Mouse (Mus musculus) ES-Bruce4 (cell line): ENCODE data around the gene Mcemp1. TPM values are rescaled to one million over a fixed set of nuclear protein-coding genes. Genes with fewer than 3 reads are reported as not detected.

ENCODE experiments used
- H3K27ac ChIP-seq: 2 replicates; pipeline ENCODE4 v1.5.1; 2012; ENCODE audit warnings: low read length, inconsistent platforms; ENCODE audit not compliant: insufficient read depth
- H3K27me3 ChIP-seq: 2 replicates; pipeline ENCODE4 v1.6.1; 2012; ENCODE audit warnings: mild to moderate bottlenecking, low read length, inconsistent platforms; ENCODE audit not compliant: control insufficient read depth, poor library complexity, insufficient read depth, severe bottlenecking
- H3K36me3 ChIP-seq: 2 replicates; pipeline ENCODE4 v1.6.1; 2012; ENCODE audit warnings: inconsistent platforms, mild to moderate bottlenecking, low read length, moderate library complexity; ENCODE audit not compliant: control insufficient read depth, poor library complexity, insufficient read depth, severe bottlenecking
- H3K4me1 ChIP-seq: one replicate; pipeline ENCODE4 v1.8.1; 2011; ENCODE audit warnings: low read length; ENCODE audit not compliant: control insufficient read depth, insufficient read depth
- H3K4me3 ChIP-seq: 2 replicates; pipeline ENCODE4 v1.5.1; 2011; ENCODE audit warnings: low read depth, mild to moderate bottlenecking, low read length
- H3K9ac ChIP-seq: 2 replicates; pipeline ENCODE4 v1.6.1; 2012; ENCODE audit warnings: low read depth, mild to moderate bottlenecking, inconsistent platforms; ENCODE audit not compliant: poor library complexity, severe bottlenecking
- H3K9me3 ChIP-seq: replicated peaks from 2 replicates; pipeline ENCODE4 v1.6.1; 2012; ENCODE audit warnings: mild to moderate bottlenecking, low read length, inconsistent platforms; ENCODE audit not compliant: control insufficient read depth, poor library complexity, insufficient read depth, severe bottlenecking
- CTCF ChIP-seq: IDR thresholded peaks from one replicate; pipeline ENCODE4 v1.8.1; 2011; ENCODE audit warnings: low read depth, low read length
- EP300 ChIP-seq: IDR thresholded peaks from 2 replicates; pipeline ENCODE4 v1.6.1; 2011; ENCODE audit warnings: low read depth, low read length; ENCODE audit not compliant: insufficient read depth
- POLR2A ChIP-seq: IDR thresholded peaks from one replicate; pipeline ENCODE4 v1.8.1; 2011; ENCODE audit warnings: low read length; ENCODE audit not compliant: insufficient read depth
- polyA plus RNA-seq: library from polyadenylated mRNA; stranded (reverse); fragments of >200 nt; gene quantifications from 2 replicates; pipeline ENCODE4 v1.2.4, GENCODE M21; 2011; ENCODE audit warnings: low read depth; ENCODE audit not compliant: missing spikeins, insufficient read depth, insufficient read length

The Mcemp1 gene
- not detected in 2 replicates for polyA plus RNA-seq

GRCm38 (mm10) chr8:3665507-3665906, at the start of gene Mcemp1:
Mcemp1 (plus strand) TSS chr8:3665754.
- TF ChIP-seq CTCF (no peak), POLR2A (no peak), EP300 (no peak)
- no peak within 1 kb of the TSS for H3K9ac ChIP-seq
- no peak within 1 kb of the TSS for H3K27ac ChIP-seq
- H3K9me3 ChIP-seq: no peaks in the 10 kb centered on the region
- no peaks in the 10 kb centered on the region for H3K27me3 ChIP-seq
- H3K4me1 ChIP-seq: no peaks in the 10 kb centered on the region
- no peak within 1 kb of the TSS for H3K4me3 ChIP-seq
- H3K36me3 ChIP-seq: no peaks in the 10 kb centered on the region

- no peak for TF ChIP-seq EP300
- no peak for TF ChIP-seq POLR2A
- TF ChIP-seq CTCF: no peak
- peak within 1 kb of the TSS; percentile 83 for H3K9ac ChIP-seq
- no peak within 1 kb of the TSS for H3K27ac ChIP-seq
- H3K27me3 ChIP-seq: no peaks in the 10 kb centered on the region
- no peaks in the 10 kb centered on the region for H3K4me1 ChIP-seq
- no peaks in the 10 kb centered on the region for H3K9me3 ChIP-seq
- peaks cover 19% of the 10 kb centered on the region for H3K36me3 ChIP-seq
- peak within 1 kb of the TSS; percentile 97 for H3K4me3 ChIP-seq
These were observed 44.2 kb upstream of the Mcemp1 start, which contains the start of the genes Xab2 and Pet100 for GRCm38 (mm10) chr8:3621199-3621970. Xab2 (minus strand) TSS chr8:3621316. Pet100 (plus strand) TSS chr8:3621548.

- no peak overlapping the region for H3K27ac ChIP-seq
- H3K9ac ChIP-seq: peak overlapping the region; percentile 57
- no peaks in the 10 kb centered on the region for H3K9me3 ChIP-seq
- TF ChIP-seq POLR2A: no peak
- TF ChIP-seq EP300: no peak
- TF ChIP-seq CTCF: no peak
- H3K27me3 ChIP-seq: no peaks in the 10 kb centered on the region
- H3K36me3 ChIP-seq: peaks cover 13% of the 10 kb centered on the region
- peak overlapping the region; percentile 64 for H3K4me3 ChIP-seq
- no peaks in the 10 kb centered on the region for H3K4me1 ChIP-seq
These were observed 43.4 kb upstream of the Mcemp1 start for GRCm38 (mm10) chr8:3622119-3622518.

GRCm38 (mm10) chr8:3625445-3625844, 40.1 kb upstream of the Mcemp1 start, which contains the start of gene Pcp2:
Pcp2 (minus strand) TSS chr8:3625545.
- Histone ChIP-seq H3K36me3 (no peaks in the 10 kb centered on the region; the same call in 1 of the 2 replicates), H3K27me3 (no peaks in the 10 kb centered on the region), H3K4me3 (no peak within 1 kb of the TSS), H3K27ac (no peak within 1 kb of the TSS), H3K9ac (no peak within 1 kb of the TSS), H3K4me1 (no peaks in the 10 kb centered on the region), H3K9me3 (no peaks in the 10 kb centered on the region)
- TF ChIP-seq POLR2A (no peak), EP300 (no peak)

- Histone ChIP-seq H3K9ac (no peak overlapping the region), H3K36me3 (no peaks in the 10 kb centered on the region; the same call in 1 of the 2 replicates), H3K4me1 (no peaks in the 10 kb centered on the region), H3K27me3 (no peaks in the 10 kb centered on the region), H3K9me3 (no peaks in the 10 kb centered on the region), H3K4me3 (no peak overlapping the region), H3K27ac (no peak overlapping the region)
- no peak for TF ChIP-seq POLR2A
These were observed 38.6 kb upstream of the Mcemp1 start for GRCm38 (mm10) chr8:3626971-3627370.

GRCm38 (mm10) chr8:3628014-3628413, 37.5 kb upstream of the Mcemp1 start:
- H3K36me3 ChIP-seq: no peaks in the 10 kb centered on the region; the same call in 1 of the 2 replicates
- TF ChIP-seq POLR2A (no peak), EP300 (no peak), CTCF (peak; percentile 35)
- no peak overlapping the region for H3K4me3 ChIP-seq
- H3K27ac ChIP-seq: no peak overlapping the region
- H3K9ac ChIP-seq: no peak overlapping the region
- H3K9me3 ChIP-seq: no peaks in the 10 kb centered on the region
- no peaks in the 10 kb centered on the region for H3K4me1 ChIP-seq
- H3K27me3 ChIP-seq: no peaks in the 10 kb centered on the region
